Mouse (Mus musculus): ENCODE results near the gene Gemin5.

The Gemin5 gene

DNA sequence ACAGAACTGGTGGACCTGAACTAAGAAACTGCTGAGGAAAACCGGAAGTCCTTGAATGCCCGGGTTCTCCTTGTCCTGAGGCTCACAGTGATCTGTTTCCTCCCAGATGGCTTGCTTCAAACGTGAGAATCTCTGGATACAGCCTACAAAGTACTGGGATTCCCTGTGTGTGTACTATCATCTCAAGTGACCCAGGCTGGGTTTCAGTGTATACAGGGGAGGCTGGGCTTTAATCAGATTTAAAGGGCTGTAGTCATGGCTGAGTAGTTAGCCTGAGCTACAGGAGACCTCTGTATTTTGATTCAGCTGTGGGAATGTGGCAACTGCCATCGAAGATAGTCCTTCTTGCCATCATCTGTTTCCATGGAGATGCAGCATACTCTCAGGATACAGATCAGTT lies 91.1 kb downstream of the Gemin5 start:
- DNase-seq (ENCODE audit: extremely low read depth, low read depth, low spot score), result no peak

DNA sequence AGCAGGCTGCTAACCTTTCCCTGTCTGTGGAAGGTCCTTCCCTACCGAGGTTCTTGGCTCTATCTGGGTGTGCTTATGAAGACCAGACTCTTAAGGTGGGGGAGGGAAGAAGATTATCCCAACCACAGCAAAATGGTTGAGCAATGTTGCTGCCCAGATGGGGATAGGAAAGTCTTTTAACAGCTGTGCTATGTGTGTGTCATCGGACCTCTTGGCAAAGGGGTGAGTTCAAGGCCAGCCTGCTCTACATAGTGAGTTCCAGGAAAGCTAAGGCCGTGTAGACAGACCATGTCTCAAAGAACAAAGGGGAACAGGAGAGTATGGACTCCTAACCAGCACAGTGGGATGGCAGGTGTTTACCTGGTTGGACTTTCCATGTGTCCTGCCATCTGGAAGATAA lies 95.4 kb downstream of the Gemin5 start:
- DNase-seq (ENCODE audit: extremely low read depth, low read depth, low spot score), result no peak
